Mouse (Mus musculus) bone marrow, adult 2 months (tissue): Measurements from ENCODE around the gene Insig2.

ENCODE experiments used
- CTCF ChIP-seq: fragments of 200-500 bp; IDR thresholded peaks from 2 replicates; pipeline ENCODE4 v1.5.1; 2011; ENCODE audit warnings: low read length, control low read depth; ENCODE audit not compliant: control insufficient read depth, insufficient read depth
- POLR2A ChIP-seq: fragments of 200-500 bp; IDR thresholded peaks from 2 replicates; pipeline ENCODE4 v1.6.1; 2011; ENCODE audit warnings: low read depth, mild to moderate bottlenecking, control low read depth, low read length, borderline replicate concordance; ENCODE audit not compliant: control insufficient read depth

- TF ChIP-seq CTCF (no peak), POLR2A (no peak)
These were observed 16.8 kb upstream of the Insig2 start for GRCm38 (mm10) chr1:121348875-121349847.
